Mouse (Mus musculus) spleen, postnatal 10 days (tissue): ENCODE measurements around the gene Tnnt3.

Experiments used
- DNase-seq, 2 experiments: peaks; one replicate each; pipeline ENCODE4 v3.0.0; 2021 to 2022; ENCODE audit warnings: low spot score in 2 of 2

Gene Tnnt3

GRCm38 (mm10) chr7:142476271-142476670, 22.4 kb upstream of the Tnnt3 start:
- no peak for DNase-seq

GRCm38 (mm10) chr7:142476795-142477452, 21.7 kb upstream of the Tnnt3 start:
- DNase-seq, result no peak

- DNase-seq, result no peak
Measured at GRCm38 (mm10) chr7:142478001-142478400, 20.6 kb upstream of the Tnnt3 start.

- DNase-seq, result no peak
Measured at GRCm38 (mm10) chr7:142478574-142478973, 20.1 kb upstream of the Tnnt3 start.

GRCm38 (mm10) chr7:142479307-142479706, 19.3 kb upstream of the Tnnt3 start:
- DNase-seq, result no peak

- no peak for DNase-seq
Measured at GRCm38 (mm10) chr7:142479886-142480285, 18.8 kb upstream of the Tnnt3 start.

- no peak for DNase-seq
Measured at GRCm38 (mm10) chr7:142480661-142481060, 18.0 kb upstream of the Tnnt3 start.

GRCm38 (mm10) chr7:142481186-142481567, 17.5 kb upstream of the Tnnt3 start:
- DNase-seq, result peak in 1 of 2 experiments; percentile 57

- no peak for DNase-seq
Measured at GRCm38 (mm10) chr7:142481568-142482255, 16.9 kb upstream of the Tnnt3 start.

- no peak for DNase-seq
Measured at GRCm38 (mm10) chr7:142482256-142482609, 16.4 kb upstream of the Tnnt3 start.

GRCm38 (mm10) chr7:142483136-142483535, 15.5 kb upstream of the Tnnt3 start:
- DNase-seq, result no peak

- DNase-seq, result no peak
Measured at GRCm38 (mm10) chr7:142484780-142485179, 13.9 kb upstream of the Tnnt3 start.

GRCm38 (mm10) chr7:142486751-142487162, 11.9 kb upstream of the Tnnt3 start:
- no peak for DNase-seq

- no peak for DNase-seq
Measured at GRCm38 (mm10) chr7:142487341-142487859, 11.2 kb upstream of the Tnnt3 start.

- no peak for DNase-seq
Measured at GRCm38 (mm10) chr7:142488053-142488452, 10.6 kb upstream of the Tnnt3 start.

GRCm38 (mm10) chr7:142493535-142493934, 5.1 kb upstream of the Tnnt3 start:
- no peak for DNase-seq

GRCm38 (mm10) chr7:142496158-142496557, 2.5 kb upstream of the Tnnt3 start:
- no peak for DNase-seq

- DNase-seq, result no peak
Measured at GRCm38 (mm10) chr7:142496800-142497199, 1.8 kb upstream of the Tnnt3 start.

GRCm38 (mm10) chr7:142497775-142498174, 861 bp upstream of the Tnnt3 start:
- DNase-seq, result no peak

- DNase-seq, result no peak
Measured at GRCm38 (mm10) chr7:142499010-142499721, 530 bp downstream of the Tnnt3 start.

GRCm38 (mm10) chr7:142500032-142500431, 1.4 kb downstream of the Tnnt3 start:
- DNase-seq, result no peak

- no peak for DNase-seq
Measured at GRCm38 (mm10) chr7:142503206-142503605, 4.6 kb downstream of the Tnnt3 start.

- no peak for DNase-seq
Measured at GRCm38 (mm10) chr7:142505942-142506341, 7.3 kb downstream of the Tnnt3 start.
